Mouse (Mus musculus) sigmoid colon, adult 10 weeks (tissue): ENCODE results near the gene Paxip1. TPM values are rescaled to one million over a fixed set of nuclear protein-coding genes. Genes with fewer than 3 reads are reported as not detected.

Experiments used
- polyA plus RNA-seq: library from polyadenylated mRNA; stranded (reverse); fragments of 350-450 nt; fragmentation: Illumina TruSeq; extraction: RNeasy Lipid Tissue Mini Kit (QIAGEN cat#74804); gene quantifications from one replicate; pipeline ENCODE4 v1.2.3, GENCODE M21; 2014; ENCODE audit warnings: low read depth, low replicate concordance

Paxip1 gene
- 7.0 TPM for polyA plus RNA-seq

DNA sequence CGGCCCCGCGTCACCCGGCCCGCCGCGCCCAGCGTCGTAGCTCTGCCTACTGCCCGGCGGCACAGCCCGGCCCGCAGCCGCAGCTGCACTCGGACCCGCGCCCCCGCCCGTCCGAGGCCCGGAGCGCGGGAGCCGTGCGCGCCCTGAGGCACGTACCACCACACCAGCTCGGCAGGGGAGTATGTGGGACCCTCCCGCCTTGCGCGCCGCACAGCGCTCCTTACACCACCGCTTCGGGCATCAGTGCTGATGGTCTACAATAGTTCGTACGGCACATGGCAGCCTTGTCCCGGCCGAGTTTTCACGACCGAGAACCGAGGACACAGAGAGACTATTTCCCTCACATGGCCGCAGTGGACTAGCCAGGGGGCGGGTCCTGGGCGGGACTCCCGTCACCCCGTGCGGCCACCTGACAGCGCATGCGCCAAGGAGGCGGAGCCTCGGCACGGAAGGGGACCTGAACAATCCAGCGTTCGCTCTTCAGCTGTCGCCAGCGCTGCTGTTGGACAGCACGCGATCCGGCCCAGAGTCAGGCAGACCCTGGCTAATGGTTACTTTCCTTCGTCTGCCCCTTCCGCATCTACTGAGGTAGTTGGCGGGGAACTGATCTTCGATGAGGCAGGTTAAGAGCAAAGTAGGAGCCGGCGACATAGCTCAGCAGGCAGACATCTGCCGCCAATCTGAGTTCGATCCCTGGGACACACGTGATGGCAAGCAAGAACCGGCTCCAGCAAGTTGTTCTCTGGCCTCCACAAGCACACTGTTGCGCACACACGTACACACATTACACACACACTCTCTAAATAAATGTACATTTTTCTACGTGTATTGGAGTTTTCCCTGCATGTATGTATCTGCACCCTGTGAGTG lies at the start of gene Paxip1:
Paxip1 (minus strand) TSS at position 389 of the 870 bp plus-strand sequence.

Other genes with a start within 250 kb of the Paxip1 start
- not detected for gene Htr5a, start 50.5 kb upstream of the Paxip1 start, polyA plus RNA-seq